Mouse (Mus musculus) testis, adult 2 months (tissue): ENCODE data around the gene Gm14440. TPM values are rescaled to one million over a fixed set of nuclear protein-coding genes. Genes with fewer than 3 reads are reported as not detected.
"Not testable (repeated sequence)": the region's sequence is repeated elsewhere in the genome, so short reads cannot be mapped to it uniquely, and the experiment has no call there.

Experiments used
- H3K27ac ChIP-seq: fragments of 200-500 bp; 2 replicates; pipeline ENCODE4 v1.5.1; 2012; ENCODE audit warnings: low read depth, low read length; ENCODE audit not compliant: control insufficient read depth, insufficient read depth
- H3K27me3 ChIP-seq: fragments of 200-500 bp; 2 replicates; pipeline ENCODE4 v1.6.1; 2012; ENCODE audit warnings: mild to moderate bottlenecking, low read length, moderate library complexity; ENCODE audit not compliant: control insufficient read depth, insufficient read depth
- H3K36me3 ChIP-seq: fragments of 200-500 bp; 2 replicates; pipeline ENCODE4 v1.6.1; 2012; ENCODE audit warnings: mild to moderate bottlenecking, low read length; ENCODE audit not compliant: control insufficient read depth, insufficient read depth
- H3K4me1 ChIP-seq: fragments of 200-500 bp; 2 replicates; pipeline ENCODE4 v1.6.1; 2012; ENCODE audit warnings: low read length; ENCODE audit not compliant: control insufficient read depth, insufficient read depth
- H3K4me3 ChIP-seq: fragments of 200-500 bp; 2 replicates; pipeline ENCODE4 v1.5.1; 2012; ENCODE audit warnings: low read depth, mild to moderate bottlenecking, low read length, moderate library complexity, mixed read lengths; ENCODE audit not compliant: control insufficient read depth
- polyA plus RNA-seq: library from polyadenylated mRNA; depleted of rRNA; stranded (reverse); fragments of >200 nt; gene quantifications from 2 replicates; pipeline ENCODE4 v1.2.3, GENCODE M21; 2012; rRNA removed

Gm14440 gene
- not detected in 2 replicates for polyA plus RNA-seq

- not testable (repeated sequence) for H3K27ac ChIP-seq, H3K4me3 ChIP-seq, H3K36me3 ChIP-seq, H3K27me3 ChIP-seq, H3K4me1 ChIP-seq
Measured at GRCm38 (mm10) chr2:175274825-175275224, at the start of gene Gm14440. TSS of gene Gm14440 (plus strand) at chr2:175275125.

Other genes starting within 250 kb of the Gm14440 start
- gene Gm14393, start 207.3 kb upstream of the Gm14440 start, polyA plus RNA-seq, result not detected in 2 replicates
- gene Gm14399, start 133.1 kb upstream of the Gm14440 start, polyA plus RNA-seq, result 0.40 and 15.9 TPM in 2 replicates
- gene Gm14443, start 99.3 kb upstream of the Gm14440 start, polyA plus RNA-seq, result 0.20 and 0.49 TPM in 2 replicates
- gene Gm14391, start 68.2 kb upstream of the Gm14440 start, polyA plus RNA-seq, result 1.9 and 2.5 TPM in 2 replicates
- 0.66 and 0.72 TPM in 2 replicates for gene Gm4631, start 63.1 kb downstream of the Gm14440 start, polyA plus RNA-seq
- 0.16 and 0.61 TPM in 2 replicates for gene Zfp968, start 97.3 kb downstream of the Gm14440 start, polyA plus RNA-seq
- 2.3 and 2.8 TPM in 2 replicates for gene Gm4724, start 160.7 kb downstream of the Gm14440 start, polyA plus RNA-seq
- 0.13 and 0.23 TPM in 2 replicates for gene Zfp965, start 194.9 kb downstream of the Gm14440 start, polyA plus RNA-seq